Mouse (Mus musculus) layer of hippocampus, adult 18-20 months (tissue): Measurements from ENCODE around the gene Gpr4. TPM values are rescaled to one million over a fixed set of nuclear protein-coding genes. Genes with fewer than 3 reads are reported as not detected.

Experiments
- DNase-seq, 2 experiments: peaks; one replicate each; pipeline ENCODE4 v3.0.0; 2022; ENCODE audit warnings: low spot score in 2 of 2
- long read RNA-seq: library from polyadenylated mRNA; stranded (forward); transcript quantifications from one replicate; pipeline ENCODE4 v2.0.0, GENCODE M21; 2021
- total RNA-seq, 2 experiments: library from RNA; stranded (reverse); gene quantifications; 2 replicates each; pipeline ENCODE4 v1.2.3; 2021

Gpr4 gene
- total RNA-seq, result 1 to 10 TPM; 1.3 to 1.4 TPM
- long read RNA-seq, partial matches to known transcripts, result 0 of 3 reads
- long read RNA-seq, other reads (novel, unspliced or antisense), result 3 of 3 reads

- no peak for DNase-seq
These were observed at the start of gene Gpr4 for GRCm38 (mm10) chr7:19211996-19212755. Gpr4 (plus strand) TSS chr7:19212538.

GRCm38 (mm10) chr7:19162928-19163327 lies 49.4 kb upstream of the Gpr4 start:
- no peak for DNase-seq

GRCm38 (mm10) chr7:19163752-19164151 lies 48.6 kb upstream of the Gpr4 start:
- DNase-seq, result no peak

GRCm38 (mm10) chr7:19164189-19164588 lies 48.1 kb upstream of the Gpr4 start:
- DNase-seq, result no peak

- no peak for DNase-seq
These were observed 47.4 kb upstream of the Gpr4 start for GRCm38 (mm10) chr7:19164978-19165377.

GRCm38 (mm10) chr7:19165656-19166423 lies 46.5 kb upstream of the Gpr4 start, which contains the start of gene Gipr:
Gipr (minus strand) TSS chr7:19166127.
- DNase-seq, result no peak

- no peak for DNase-seq
These were observed 45.3 kb upstream of the Gpr4 start for GRCm38 (mm10) chr7:19166990-19167389.

- no peak for DNase-seq
These were observed 42.8 kb upstream of the Gpr4 start for GRCm38 (mm10) chr7:19169506-19169905.

GRCm38 (mm10) chr7:19170142-19170541 lies 42.2 kb upstream of the Gpr4 start:
- DNase-seq, result peak in 1 of 2 experiments; percentile 65

GRCm38 (mm10) chr7:19171831-19172230 lies 40.5 kb upstream of the Gpr4 start:
- DNase-seq, result no peak

GRCm38 (mm10) chr7:19172874-19173273 lies 39.5 kb upstream of the Gpr4 start:
- DNase-seq, result peak; percentile 78 to 89

- DNase-seq, result peak; percentile 89 to 94
These were observed 36.4 kb upstream of the Gpr4 start, which contains the start of gene Eml2 for GRCm38 (mm10) chr7:19175708-19176515. Eml2 (plus strand) TSS chr7:19176421.

- no peak for DNase-seq
These were observed 35.8 kb upstream of the Gpr4 start for GRCm38 (mm10) chr7:19176516-19176947.

GRCm38 (mm10) chr7:19177216-19177615 lies 35.1 kb upstream of the Gpr4 start:
- no peak for DNase-seq

GRCm38 (mm10) chr7:19178035-19178434 lies 34.3 kb upstream of the Gpr4 start:
- peak in 1 of 2 experiments; percentile 51 for DNase-seq

- peak; percentile 72 to 90 for DNase-seq
These were observed 33.8 kb upstream of the Gpr4 start for GRCm38 (mm10) chr7:19178443-19179092.

GRCm38 (mm10) chr7:19179173-19179572 lies 33.2 kb upstream of the Gpr4 start:
- peak in 1 of 2 experiments; percentile 66 for DNase-seq

GRCm38 (mm10) chr7:19179936-19180335 lies 32.4 kb upstream of the Gpr4 start:
- no peak for DNase-seq

GRCm38 (mm10) chr7:19180862-19181429 lies 31.4 kb upstream of the Gpr4 start:
- no peak for DNase-seq

GRCm38 (mm10) chr7:19184250-19184649 lies 28.1 kb upstream of the Gpr4 start:
- DNase-seq, result no peak
